Mouse (Mus musculus): ENCODE data around the gene Lrrc61. TPM values are rescaled to one million over a fixed set of nuclear protein-coding genes. Genes with fewer than 3 reads are reported as not detected.

Gene Lrrc61
- polyA plus RNA-seq, 1 experiment from 2014 or later = 10.9 TPM

DNA sequence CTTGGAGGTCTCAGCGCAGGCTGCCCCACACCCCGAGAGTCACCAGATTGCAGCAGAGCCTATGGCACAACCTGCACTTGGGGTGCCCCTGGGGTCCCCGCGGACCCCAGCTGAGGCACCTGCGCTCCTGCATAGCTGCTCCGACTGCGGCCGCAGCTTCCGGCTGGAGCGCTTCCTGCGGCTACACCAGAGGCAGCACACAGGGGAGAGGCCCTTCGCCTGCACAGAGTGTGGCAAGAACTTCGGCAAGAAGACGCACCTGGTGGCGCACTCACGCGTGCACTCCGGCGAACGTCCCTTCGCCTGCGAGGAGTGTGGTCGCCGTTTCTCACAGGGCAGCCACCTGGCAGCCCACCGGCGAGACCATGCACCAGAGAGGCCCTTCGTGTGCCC lies 42.6 kb downstream of the Lrrc61 start:
- no peaks in the 10 kb centered on the region for H3K27me3 ChIP-seq (ENCODE audit: control insufficient read depth, insufficient read depth, low read length)
- H3K27ac ChIP-seq (replicated peaks; ENCODE audit: low read depth, low read length) = no peak overlapping the region
- no peak overlapping the region for H3K4me2 ChIP-seq (ENCODE audit: low read depth, low read length)
- ATAC-seq (replicated peaks; ENCODE audit: insufficient number of reproducible peaks, low FRiP score, low TSS enrichment, low read depth) (no peak), DNase-seq (ENCODE audit: low spot score) (no peak)
- no peak overlapping the region for H3K4me3 ChIP-seq (ENCODE audit: low read depth, low read length)
- peaks cover 23% of the 10 kb centered on the region for H3K36me3 ChIP-seq (replicated peaks; ENCODE audit: control insufficient read depth, insufficient read depth, low read depth, low read length)
- 96% methylated on average over 27 of the region's 27 CpGs for WGBS
- H3K4me1 ChIP-seq (ENCODE audit: control insufficient read depth, insufficient read depth, low read length) = peaks cover 2% of the 10 kb centered on the region; the same call in 1 of the 2 replicates
- H3K9ac ChIP-seq (replicated peaks; ENCODE audit: low read length) = no peak overlapping the region
- H3K9me3 ChIP-seq (replicated peaks; ENCODE audit: control insufficient read depth, low read length) = peaks cover 14% of the 10 kb centered on the region

DNA sequence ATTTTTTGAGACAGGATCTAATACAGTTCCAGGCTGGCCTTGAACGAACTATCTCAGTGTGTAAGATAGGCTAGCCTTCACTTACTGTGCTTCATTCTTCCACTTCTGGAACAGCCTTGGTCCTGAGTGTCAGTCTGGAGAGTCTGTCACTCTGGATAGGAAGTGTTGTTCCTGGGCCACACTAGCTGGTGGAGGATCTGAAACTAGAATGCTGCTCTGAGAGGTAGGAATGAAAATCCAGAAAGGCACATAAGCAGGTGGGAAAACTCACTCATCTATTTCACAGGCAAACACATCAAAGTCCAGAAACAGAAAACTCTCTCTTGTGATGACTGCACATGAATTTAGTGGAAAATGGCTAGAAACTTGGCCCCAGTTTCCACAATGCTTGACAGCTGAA lies 46.0 kb downstream of the Lrrc61 start:
- Histone ChIP-seq H3K27me3 (ENCODE audit: control insufficient read depth, insufficient read depth, low read length) (no peaks in the 10 kb centered on the region), H3K36me3 (replicated peaks; ENCODE audit: control insufficient read depth, insufficient read depth, low read depth, low read length) (peaks cover 23% of the 10 kb centered on the region), H3K9me3 (replicated peaks; ENCODE audit: control insufficient read depth, low read length) (peaks cover 14% of the 10 kb centered on the region), H3K27ac (replicated peaks; ENCODE audit: low read depth, low read length) (no peak overlapping the region), H3K4me2 (ENCODE audit: low read depth, low read length) (no peak overlapping the region), H3K9ac (replicated peaks; ENCODE audit: low read length) (no peak overlapping the region), H3K4me1 (ENCODE audit: control insufficient read depth, insufficient read depth, low read length) (no peaks in the 10 kb centered on the region), H3K4me3 (ENCODE audit: low read depth, low read length) (no peak overlapping the region)
- ATAC-seq (replicated peaks; ENCODE audit: insufficient number of reproducible peaks, low FRiP score, low TSS enrichment, low read depth) (no peak), DNase-seq (ENCODE audit: low spot score) (no peak)
- 92% methylated on average over 1 of the region's 1 CpGs for WGBS

GRCm38 (mm10) chr6:48601271-48602079 lies 46.9 kb downstream of the Lrrc61 start, which contains the start of gene Zfp775:
Gene Zfp775, plus strand, starts transcription at chr6:48602063.
- WGBS = 5% methylated on average over 42 of the region's 42 CpGs
- H3K9me3 ChIP-seq (replicated peaks; ENCODE audit: control insufficient read depth, low read length) = peaks cover 9% of the 10 kb centered on the region
- H3K4me1 ChIP-seq (ENCODE audit: control insufficient read depth, insufficient read depth, low read length) = no peaks in the 10 kb centered on the region
- H3K36me3 ChIP-seq (replicated peaks; ENCODE audit: control insufficient read depth, insufficient read depth, low read depth, low read length) = peaks cover 18% of the 10 kb centered on the region
- H3K27ac ChIP-seq (replicated peaks; ENCODE audit: low read depth, low read length) = peak within 1 kb of the TSS; percentile 52; the same call in 1 of the 2 replicates
- H3K4me2 ChIP-seq (ENCODE audit: low read depth, low read length) = peak within 1 kb of the TSS; percentile 67
- H3K9ac ChIP-seq (replicated peaks; ENCODE audit: low read length) = peak within 1 kb of the TSS; percentile 85
- H3K4me3 ChIP-seq (ENCODE audit: low read depth, low read length) = peak within 1 kb of the TSS; percentile 69
- H3K27me3 ChIP-seq (ENCODE audit: control insufficient read depth, insufficient read depth, low read length) = no peaks in the 10 kb centered on the region
- DNase-seq (ENCODE audit: low spot score) = peak; percentile 97
- peak; percentile 98 for ATAC-seq (replicated peaks; ENCODE audit: insufficient number of reproducible peaks, low FRiP score, low TSS enrichment, low read depth)

DNA sequence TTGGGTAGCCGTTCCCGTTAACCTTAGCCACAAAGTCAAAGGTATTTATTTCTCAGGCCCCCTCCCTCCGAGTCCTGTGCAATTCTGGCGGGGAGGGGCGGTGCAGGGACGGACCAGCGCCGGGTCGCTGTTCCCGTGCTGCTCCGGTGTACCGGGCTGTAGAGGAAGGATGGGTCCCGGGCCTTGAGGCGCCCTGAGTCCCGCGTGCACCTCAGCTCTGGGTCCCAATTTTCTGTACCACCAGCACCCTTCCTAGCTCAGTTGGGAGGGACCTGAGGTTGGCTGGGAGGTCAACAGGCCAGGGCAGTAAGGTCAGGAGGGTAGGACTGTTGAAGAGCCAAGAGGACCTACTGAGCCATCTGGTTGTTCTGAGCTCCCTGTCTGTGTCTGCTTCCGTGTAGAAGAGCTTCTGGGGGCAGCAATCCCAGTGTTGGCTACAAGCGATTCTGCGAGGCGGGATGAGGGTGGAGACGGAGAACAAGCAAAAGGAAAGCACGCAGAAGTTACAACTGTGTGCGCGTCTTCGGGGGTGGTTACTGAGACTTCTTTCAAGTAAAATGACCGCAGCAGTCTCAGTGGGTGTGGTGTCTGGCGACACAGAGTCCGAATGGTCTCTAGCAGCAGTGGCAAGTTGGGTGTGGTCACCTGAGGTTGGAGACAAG lies 47.6 kb downstream of the Lrrc61 start:
- Histone ChIP-seq H3K27ac (replicated peaks; ENCODE audit: low read depth, low read length) (peak overlapping the region; percentile 52; the same call in 1 of the 2 replicates), H3K36me3 (replicated peaks; ENCODE audit: control insufficient read depth, insufficient read depth, low read depth, low read length) (peaks cover 11% of the 10 kb centered on the region), H3K27me3 (ENCODE audit: control insufficient read depth, insufficient read depth, low read length) (no peaks in the 10 kb centered on the region), H3K9me3 (replicated peaks; ENCODE audit: control insufficient read depth, low read length) (peaks cover 1% of the 10 kb centered on the region; the same call in 1 of the 2 replicates), H3K4me2 (ENCODE audit: low read depth, low read length) (peak overlapping the region; percentile 67), H3K4me1 (ENCODE audit: control insufficient read depth, insufficient read depth, low read length) (no peaks in the 10 kb centered on the region), H3K9ac (replicated peaks; ENCODE audit: low read length) (peak overlapping the region; percentile 85), H3K4me3 (ENCODE audit: low read depth, low read length) (peak overlapping the region; percentile 69)
- 2% methylated on average over 27 of the region's 28 CpGs for WGBS
- ATAC-seq (replicated peaks; ENCODE audit: insufficient number of reproducible peaks, low FRiP score, low TSS enrichment, low read depth) = peak; percentile 84
- DNase-seq (ENCODE audit: low spot score) = peak; percentile 43

DNA sequence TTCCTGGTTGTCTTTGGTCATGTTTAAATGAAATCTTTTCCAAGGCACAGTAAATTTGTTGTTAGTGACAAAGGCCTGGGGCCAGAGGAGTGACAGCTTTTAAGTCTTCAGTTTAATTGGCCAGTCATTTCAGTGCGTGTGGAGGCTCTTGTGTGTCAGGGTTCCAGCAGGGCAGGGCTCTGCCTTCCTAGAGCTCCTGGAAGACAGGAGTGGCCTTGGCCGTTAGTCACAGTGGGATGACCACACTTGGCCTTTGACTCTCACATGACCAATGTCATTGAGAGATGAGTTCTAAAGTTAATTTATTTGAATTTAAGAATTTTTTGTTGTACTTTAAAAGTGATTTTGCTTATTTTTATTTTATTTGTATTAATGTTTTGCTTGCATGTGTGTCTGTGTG lies 53.5 kb downstream of the Lrrc61 start:
- Histone ChIP-seq H3K27me3 (ENCODE audit: control insufficient read depth, insufficient read depth, low read length) (no peaks in the 10 kb centered on the region), H3K36me3 (replicated peaks; ENCODE audit: control insufficient read depth, insufficient read depth, low read depth, low read length) (no peaks in the 10 kb centered on the region), H3K9me3 (replicated peaks; ENCODE audit: control insufficient read depth, low read length) (no peaks in the 10 kb centered on the region), H3K4me2 (ENCODE audit: low read depth, low read length) (no peak overlapping the region), H3K27ac (replicated peaks; ENCODE audit: low read depth, low read length) (no peak overlapping the region), H3K9ac (replicated peaks; ENCODE audit: low read length) (no peak overlapping the region), H3K4me3 (ENCODE audit: low read depth, low read length) (no peak overlapping the region), H3K4me1 (ENCODE audit: control insufficient read depth, insufficient read depth, low read length) (no peaks in the 10 kb centered on the region)
- 61% methylated on average over 2 of the region's 2 CpGs for WGBS
- no peak for DNase-seq (ENCODE audit: low spot score)
- no peak for ATAC-seq (replicated peaks; ENCODE audit: insufficient number of reproducible peaks, low FRiP score, low TSS enrichment, low read depth)

DNA sequence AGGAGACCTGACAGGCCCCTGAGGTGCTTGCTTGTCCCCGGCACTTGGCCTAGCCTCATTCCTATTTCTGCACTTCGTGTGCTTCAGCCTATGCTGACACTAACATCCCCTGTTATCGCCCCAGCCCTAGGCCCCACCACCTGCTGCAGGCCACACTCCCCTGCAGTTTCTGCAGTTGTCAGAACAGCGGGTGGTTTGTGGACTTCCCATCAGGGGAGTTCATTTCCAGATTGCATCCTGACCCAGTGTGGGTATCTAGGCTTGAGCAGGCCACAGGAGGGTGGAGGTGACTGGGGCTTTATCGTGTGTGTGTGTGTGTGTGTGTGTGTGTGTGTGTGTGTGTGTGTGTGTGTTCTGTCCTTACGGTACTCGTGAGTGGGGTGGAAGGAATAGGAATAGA lies 54.9 kb downstream of the Lrrc61 start:
- Histone ChIP-seq H3K4me2 (ENCODE audit: low read depth, low read length) (no peak overlapping the region), H3K4me1 (ENCODE audit: control insufficient read depth, insufficient read depth, low read length) (no peaks in the 10 kb centered on the region), H3K9ac (replicated peaks; ENCODE audit: low read length) (no peak overlapping the region), H3K4me3 (ENCODE audit: low read depth, low read length) (no peak overlapping the region), H3K9me3 (replicated peaks; ENCODE audit: control insufficient read depth, low read length) (no peaks in the 10 kb centered on the region), H3K27me3 (ENCODE audit: control insufficient read depth, insufficient read depth, low read length) (no peaks in the 10 kb centered on the region), H3K36me3 (replicated peaks; ENCODE audit: control insufficient read depth, insufficient read depth, low read depth, low read length) (no peaks in the 10 kb centered on the region; the same call in 1 of the 2 replicates), H3K27ac (replicated peaks; ENCODE audit: low read depth, low read length) (no peak overlapping the region)
- ATAC-seq (replicated peaks; ENCODE audit: insufficient number of reproducible peaks, low FRiP score, low TSS enrichment, low read depth) = no peak
- WGBS = 61% methylated on average over 7 of the region's 7 CpGs
- no peak for DNase-seq (ENCODE audit: low spot score)

GRCm38 (mm10) chr6:48610657-48611056 lies 56.1 kb downstream of the Lrrc61 start:
- Histone ChIP-seq H3K4me1 (ENCODE audit: control insufficient read depth, insufficient read depth, low read length) (no peaks in the 10 kb centered on the region), H3K27ac (replicated peaks; ENCODE audit: low read depth, low read length) (no peak overlapping the region), H3K9me3 (replicated peaks; ENCODE audit: control insufficient read depth, low read length) (no peaks in the 10 kb centered on the region), H3K9ac (replicated peaks; ENCODE audit: low read length) (no peak overlapping the region), H3K4me2 (ENCODE audit: low read depth, low read length) (no peak overlapping the region), H3K36me3 (replicated peaks; ENCODE audit: control insufficient read depth, insufficient read depth, low read depth, low read length) (no peaks in the 10 kb centered on the region; the same call in 1 of the 2 replicates), H3K27me3 (ENCODE audit: control insufficient read depth, insufficient read depth, low read length) (no peaks in the 10 kb centered on the region), H3K4me3 (ENCODE audit: low read depth, low read length) (no peak overlapping the region)
- 73% methylated on average over 3 of the region's 3 CpGs for WGBS
- DNase-seq (ENCODE audit: low spot score) (no peak), ATAC-seq (replicated peaks; ENCODE audit: insufficient number of reproducible peaks, low FRiP score, low TSS enrichment, low read depth) (no peak)

- ATAC-seq (replicated peaks; ENCODE audit: insufficient number of reproducible peaks, low FRiP score, low TSS enrichment, low read depth) (no peak), DNase-seq (ENCODE audit: low spot score) (no peak)
- Histone ChIP-seq H3K36me3 (replicated peaks; ENCODE audit: control insufficient read depth, insufficient read depth, low read depth, low read length) (no peaks in the 10 kb centered on the region; the same call in none of the 2 replicates), H3K9ac (replicated peaks; ENCODE audit: low read length) (no peak overlapping the region), H3K4me3 (ENCODE audit: low read depth, low read length) (no peak overlapping the region), H3K4me2 (ENCODE audit: low read depth, low read length) (no peak overlapping the region), H3K27ac (replicated peaks; ENCODE audit: low read depth, low read length) (no peak overlapping the region), H3K4me1 (ENCODE audit: control insufficient read depth, insufficient read depth, low read length) (no peaks in the 10 kb centered on the region), H3K27me3 (ENCODE audit: control insufficient read depth, insufficient read depth, low read length) (no peaks in the 10 kb centered on the region), H3K9me3 (replicated peaks; ENCODE audit: control insufficient read depth, low read length) (no peaks in the 10 kb centered on the region)
- 84% methylated on average over 4 of the region's 4 CpGs for WGBS
Observed at GRCm38 (mm10) chr6:48613464-48613863, 58.9 kb downstream of the Lrrc61 start.
